In the genomic region with DNA sequence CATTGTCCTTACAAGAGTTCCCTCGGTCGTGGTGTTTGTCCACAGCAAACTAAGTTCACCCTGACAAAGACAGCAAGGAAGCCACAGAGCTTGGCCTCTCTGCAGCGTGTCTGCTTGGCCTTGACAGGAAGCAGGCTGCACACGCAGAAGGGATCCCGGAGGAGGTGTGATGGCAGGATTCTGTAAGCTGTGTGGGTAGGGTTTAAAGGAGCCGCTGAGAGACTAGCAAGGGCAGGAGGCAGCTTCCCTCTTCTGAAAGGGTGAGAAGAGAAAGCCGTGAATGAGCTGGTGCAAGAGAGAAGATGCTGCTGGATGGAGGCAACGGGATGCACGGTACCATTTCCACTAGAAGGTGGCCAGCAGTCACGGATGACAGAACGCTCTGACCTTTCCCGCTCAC, we compare ENCODE assay signal across 14 mouse cellular contexts.
"Had no signal": no experiment of that assay in that cellular context is flagged by ENCODE, and none has a peak within 500 bp of the region (broad histone marks: within the 10 kb centered on the region; RNA-seq: fewer than 3 reads in every experiment).

No protein-coding gene starts in this region.

- H3K4me3 ChIP-seq: limb, embryonic 12.5 days; liver, embryonic 13.5 days; lung, embryonic 15.5 days; midbrain, embryonic 10.5 days; myocyte; neural tube, embryonic 15.5 days; stomach, embryonic 15.5 days had no signal

- H3K27me3 ChIP-seq: limb, embryonic 12.5 days; liver, embryonic 13.5 days; lung, embryonic 15.5 days; neural tube, embryonic 15.5 days; stomach, embryonic 15.5 days had no signal

- H3K27ac ChIP-seq: limb, embryonic 12.5 days; liver, embryonic 13.5 days; lung, embryonic 15.5 days; macrophage; midbrain, embryonic 10.5 days; neural tube, embryonic 15.5 days; stomach, embryonic 15.5 days had no signal

- H3K4me1 ChIP-seq: limb, embryonic 12.5 days had no signal

- H3K36me3 ChIP-seq: lung, embryonic 15.5 days; neural tube, embryonic 15.5 days; stomach, embryonic 15.5 days had no signal

- DNase-seq: kidney, adult 8-10 months; liver; liver, embryonic 13.5 days; liver, postnatal 0 days; lung, postnatal 14 days; midbrain, embryonic 14.5 days; thymus, postnatal 4 days had no signal
